Mouse (Mus musculus) gastrocnemius, postnatal 14 days (tissue): Measurements from ENCODE around the gene Tbxas1. TPM values are rescaled to one million over a fixed set of nuclear protein-coding genes. Genes with fewer than 3 reads are reported as not detected.

ENCODE experiments used
- DNase-seq: peaks from one replicate; pipeline ENCODE4 v3.0.0; 2021; ENCODE audit warnings: mixed read lengths
- intact Hi-C: fragments of 180-260 bp; cut with DNase I; formaldehyde crosslinking; loops from one replicate; pipeline ENCODE4 v1.15.1; 2025; ENCODE audit warnings: low total_unique reads
- long read RNA-seq, 2 experiments: library from polyadenylated mRNA; stranded (forward); transcript quantifications; one replicate each; pipeline ENCODE4 v2.0.0; 2021
- total RNA-seq, 2 experiments: library from RNA; stranded (reverse); gene quantifications; 2 replicates each; pipeline ENCODE4 v1.2.3; 2021

Tbxas1 gene
- total RNA-seq = 1 to 10 TPM in 1 of 2 experiments, under 1 TPM in 1; 0.75 to 1.4 TPM
- long read RNA-seq, experiment 1 = 0 reads
- long read RNA-seq, experiment 2, partial matches to known transcripts = 0 of 1 reads
- long read RNA-seq, experiment 2, other reads (novel, unspliced or antisense) = 1 of 1 reads

- intact Hi-C loops = no loop called here
- DNase-seq = peak; percentile 41
Measured at GRCm38 (mm10) chr6:38875258-38876070, at the start of gene Tbxas1. TSS of gene Tbxas1 (plus strand) at chr6:38875404.

- intact Hi-C loops = no loop called here
- no peak for DNase-seq
Measured at GRCm38 (mm10) chr6:38825886-38826285, 49.3 kb upstream of the Tbxas1 start.

DNA sequence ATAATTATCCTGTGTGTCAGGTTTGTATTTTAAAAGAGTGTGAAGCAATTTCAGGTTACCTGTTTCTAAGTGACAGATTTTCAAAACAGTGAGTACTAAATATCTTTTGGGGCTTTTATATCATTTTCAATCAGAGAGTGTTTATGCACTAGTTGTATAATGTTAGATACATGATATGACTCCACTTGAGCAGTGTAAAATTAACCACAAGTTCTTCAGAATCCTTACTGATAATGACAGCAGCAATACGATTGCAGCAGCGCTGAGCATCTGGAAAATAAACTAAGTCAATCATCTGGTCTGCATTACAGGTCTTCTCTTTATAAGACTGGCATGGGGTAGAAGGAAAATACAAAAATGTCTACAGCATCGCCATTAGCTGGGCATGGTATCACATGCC, 48.3 kb upstream of the Tbxas1 start:
- intact Hi-C loops = no loop called here
- no peak for DNase-seq

GRCm38 (mm10) chr6:38827435-38827834, 47.8 kb upstream of the Tbxas1 start:
- intact Hi-C loops = no loop called here
- no peak for DNase-seq

GRCm38 (mm10) chr6:38828211-38828610, 47.0 kb upstream of the Tbxas1 start:
- DNase-seq = no peak
- intact Hi-C loops = no loop called here

GRCm38 (mm10) chr6:38829452-38829851, 45.8 kb upstream of the Tbxas1 start:
- no peak for DNase-seq
- intact Hi-C loops = no loop called here

DNA sequence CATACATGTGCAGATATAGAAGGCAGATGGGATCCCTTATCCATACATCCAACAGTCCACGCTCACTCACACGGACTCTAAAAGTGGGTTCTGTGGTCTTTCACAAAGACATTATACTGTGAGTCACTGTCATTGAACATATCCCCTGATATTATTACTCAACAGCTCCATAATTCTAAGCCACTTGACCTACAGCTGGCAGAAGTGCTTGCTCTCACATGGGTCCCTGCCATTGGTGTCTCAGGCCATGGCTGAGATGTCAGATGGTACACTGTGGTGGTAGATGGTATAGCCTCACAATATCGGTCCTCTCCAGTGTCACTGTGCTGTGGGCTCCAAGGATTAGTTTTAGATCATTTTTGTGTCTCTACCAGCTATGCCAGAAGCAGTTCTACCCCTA, 41.5 kb upstream of the Tbxas1 start:
- intact Hi-C loops = no loop called here
- DNase-seq = no peak

DNA sequence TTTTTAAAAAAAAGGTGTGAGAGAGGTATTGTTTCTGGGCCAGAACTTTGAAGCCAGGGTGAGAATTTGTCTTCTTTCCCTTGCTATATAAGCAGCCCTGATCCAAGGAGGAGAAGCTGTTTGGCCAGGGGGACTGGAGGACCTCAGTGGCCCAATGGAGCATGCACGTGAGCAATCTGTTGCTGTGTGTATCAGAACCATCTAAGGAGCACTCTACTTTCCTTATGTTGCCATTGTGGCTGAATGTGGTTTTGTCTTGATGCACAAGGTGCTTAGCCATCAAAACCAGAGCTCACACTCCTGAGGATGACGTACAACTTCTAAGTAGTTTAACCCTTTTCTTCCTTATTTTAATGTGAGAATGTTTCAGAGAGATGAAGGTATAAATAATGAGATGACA, 40.5 kb upstream of the Tbxas1 start:
- DNase-seq = no peak

DNA sequence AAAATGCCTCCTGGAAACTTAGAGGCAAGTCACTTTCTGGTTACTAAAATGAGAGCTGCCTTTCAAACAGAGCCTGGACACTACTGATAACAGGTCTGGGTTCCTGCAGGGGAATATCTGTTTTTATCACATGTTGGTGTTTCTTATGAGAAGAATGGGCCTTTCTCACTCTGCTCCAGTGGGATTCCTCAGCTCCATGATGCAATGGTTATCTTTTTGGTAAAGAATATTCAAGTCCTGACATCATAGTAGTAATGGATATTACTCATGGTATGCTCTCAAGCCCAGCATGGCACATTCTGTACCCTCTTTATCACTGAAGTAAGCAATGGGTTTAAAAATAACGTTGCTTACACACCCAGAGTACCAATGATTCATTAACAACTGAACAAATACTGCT, 40.0 kb upstream of the Tbxas1 start:
- no peak for DNase-seq
- intact Hi-C loops = no loop called here

More for the DNA sequence above, 40.5 kb upstream of the Tbxas1 start:
- intact Hi-C loops = no loop called here

GRCm38 (mm10) chr6:38838061-38838460, 37.1 kb upstream of the Tbxas1 start:
- intact Hi-C loops = no loop called here
- DNase-seq = no peak

DNA sequence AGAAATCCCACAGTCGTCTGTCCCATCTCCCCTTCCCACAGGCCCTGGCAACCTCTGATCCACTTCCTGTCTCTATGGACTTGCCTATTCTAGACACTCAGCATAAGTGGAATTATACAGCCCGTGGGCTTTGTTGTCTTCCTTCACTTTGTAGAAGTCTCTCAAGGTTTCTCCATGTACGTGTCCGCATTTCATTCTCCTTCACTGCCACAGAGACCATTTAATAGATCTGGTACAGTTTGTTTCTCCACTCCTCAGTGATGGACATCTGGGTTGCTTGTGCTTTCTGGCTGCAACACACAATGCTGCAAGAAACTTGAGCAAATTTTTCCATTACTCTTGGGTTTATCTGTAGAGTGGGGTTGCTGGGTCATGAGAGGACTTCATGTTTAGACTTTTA, 35.3 kb upstream of the Tbxas1 start:
- intact Hi-C loops = no loop called here
- no peak for DNase-seq

GRCm38 (mm10) chr6:38840380-38840779, 34.8 kb upstream of the Tbxas1 start:
- intact Hi-C loops = no loop called here
- DNase-seq = peak; percentile 68

DNA sequence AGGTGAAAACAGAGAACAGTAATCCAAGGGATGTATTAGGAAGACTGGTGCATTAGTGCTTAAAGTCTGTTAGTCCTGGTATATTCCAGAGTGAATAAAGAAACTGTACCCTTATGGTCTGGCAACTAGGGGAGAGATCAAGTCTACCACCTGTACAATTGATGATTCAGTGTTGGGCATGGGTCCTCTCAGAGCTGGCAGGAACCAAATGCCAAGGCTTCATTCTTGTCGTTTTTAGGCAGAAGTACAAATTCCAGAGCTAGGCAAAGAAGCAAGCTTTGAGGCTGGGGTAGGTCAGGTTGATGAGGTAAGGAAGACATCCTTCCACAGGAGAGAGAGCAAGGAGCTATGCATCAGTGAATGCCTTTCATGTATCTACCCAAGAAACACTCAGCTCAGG, 34.4 kb upstream of the Tbxas1 start:
- DNase-seq = no peak
- intact Hi-C loops = no loop called here

- intact Hi-C loops = no loop called here
- DNase-seq = no peak
Measured at GRCm38 (mm10) chr6:38841551-38841950, 33.7 kb upstream of the Tbxas1 start.

- intact Hi-C loops = no loop called here
- DNase-seq = no peak
Measured at GRCm38 (mm10) chr6:38845117-38845516, 30.1 kb upstream of the Tbxas1 start.

- intact Hi-C loops = no loop called here
- no peak for DNase-seq
Measured at GRCm38 (mm10) chr6:38845876-38846275, 29.3 kb upstream of the Tbxas1 start.

DNA sequence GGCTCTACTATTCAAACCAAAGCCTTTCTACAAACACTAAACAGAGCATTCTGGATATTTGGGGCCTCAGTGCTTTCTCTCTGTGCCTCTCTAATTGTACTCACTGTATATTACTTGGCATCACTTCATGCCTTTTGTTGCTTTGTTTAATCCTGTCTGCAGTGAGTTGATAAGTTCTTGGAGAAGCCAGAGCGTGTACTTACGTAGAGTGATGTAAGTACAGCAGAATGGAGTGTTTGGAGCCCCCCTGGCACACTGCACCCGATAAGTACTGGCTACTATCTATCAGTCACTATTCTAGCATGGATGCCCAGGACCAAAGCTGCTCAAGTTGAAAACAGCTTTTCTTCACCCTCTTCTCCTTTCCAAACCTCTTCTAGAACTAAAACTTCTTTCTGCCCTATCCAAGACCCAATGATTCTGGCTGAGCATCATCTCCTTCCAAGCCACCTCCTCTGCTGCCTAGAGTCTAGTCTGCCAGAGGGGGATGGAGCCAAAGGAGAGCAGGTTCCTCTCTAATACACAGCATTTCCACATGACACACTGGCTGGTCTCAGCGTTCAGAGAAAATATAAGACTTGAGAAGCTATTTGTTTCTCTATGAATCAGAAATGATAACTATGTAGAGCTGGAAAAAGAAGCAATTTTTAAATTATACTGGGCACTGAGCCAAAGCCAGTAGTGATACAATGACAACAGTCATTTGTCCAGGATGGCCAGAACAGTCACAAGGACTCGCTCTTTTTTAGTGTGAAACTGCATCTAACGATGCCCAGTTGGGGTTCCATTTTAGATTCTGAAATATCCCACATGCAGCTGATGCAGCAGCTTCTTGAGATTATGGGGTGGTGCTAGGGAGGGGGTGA, 28.6 kb upstream of the Tbxas1 start:
- DNase-seq = no peak
- intact Hi-C loops = no loop called here

DNA sequence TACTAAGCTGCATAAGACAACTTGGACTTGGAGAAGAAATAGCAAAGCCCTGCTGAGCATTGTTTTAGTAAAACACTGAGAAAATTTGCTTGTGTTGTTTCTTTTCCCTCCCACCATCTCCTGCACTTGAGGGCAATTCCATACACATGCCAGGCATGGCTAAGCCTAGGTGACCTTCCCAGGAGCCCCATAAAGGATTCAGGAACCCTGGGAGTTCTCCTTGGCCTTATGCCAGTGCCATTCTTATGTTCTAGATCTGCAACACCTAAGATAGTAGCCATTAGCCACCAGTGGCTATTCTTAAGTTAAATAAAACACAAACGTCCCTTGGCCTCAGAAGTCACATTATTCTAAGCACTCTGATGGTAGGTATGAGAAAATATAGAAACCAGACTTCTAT, 27.8 kb upstream of the Tbxas1 start:
- DNase-seq = no peak
- intact Hi-C loops = no loop called here

GRCm38 (mm10) chr6:38847958-38848910, 27.0 kb upstream of the Tbxas1 start:
- DNase-seq = no peak
- intact Hi-C loops = no loop called here
